Mouse (Mus musculus) heart, embryonic 15.5 days (tissue): ENCODE measurements at regions not wholly inside any gene's neighbourhood (a gene's known extent, or its start where the extent isn't known, plus 50 kb on each side); places are given as distances from the start of the nearest gene placed in this dataset.

Experiments used
- ATAC-seq: fragments of 200-750 bp; cut with Nextera tagmentation; replicated peaks from 2 replicates; pipeline ENCODE4 v1.8.0; 2017; ENCODE audit warnings: low read depth, moderate TSS enrichment; ENCODE audit not compliant: insufficient number of reproducible peaks, insufficient read depth, low FRiP score
- H3K27ac ChIP-seq: fragments of 300-500 bp; sonication (generic); 2 replicates; pipeline ENCODE4 v1.5.1; 2015; ENCODE audit warnings: mild to moderate bottlenecking, inconsistent platforms
- H3K27me3 ChIP-seq: fragments of 300-500 bp; sonication (generic); 2 replicates; pipeline ENCODE4 v1.6.1; 2015; ENCODE audit warnings: inconsistent platforms
- H3K36me3 ChIP-seq: fragments of 300-500 bp; sonication (generic); 2 replicates; pipeline ENCODE4 v1.6.1; 2015; ENCODE audit warnings: mild to moderate bottlenecking, inconsistent platforms
- H3K4me1 ChIP-seq: fragments of 300-500 bp; sonication (generic); replicated peaks from 2 replicates; pipeline ENCODE4 v1.6.1; 2015; ENCODE audit warnings: inconsistent platforms
- H3K4me2 ChIP-seq: fragments of 300-500 bp; sonication (generic); 2 replicates; pipeline ENCODE4 v1.6.1; 2015; ENCODE audit warnings: inconsistent platforms, mild to moderate bottlenecking, moderate library complexity
- H3K4me3 ChIP-seq: fragments of 300-500 bp; sonication (generic); 2 replicates; pipeline ENCODE4 v1.5.1; 2015; ENCODE audit warnings: mild to moderate bottlenecking, inconsistent platforms
- H3K9ac ChIP-seq: fragments of 300-500 bp; sonication (generic); 2 replicates; pipeline ENCODE4 v1.6.1; 2015; ENCODE audit warnings: mild to moderate bottlenecking, inconsistent platforms
- H3K9me3 ChIP-seq: fragments of 300-500 bp; sonication (generic); replicated peaks from 2 replicates; pipeline ENCODE4 v1.6.1; 2016; ENCODE audit warnings: inconsistent platforms
- WGBS: fragments of 180-500 bp; shearing (Covaris S2); methylation state at CpG from one replicate; pipeline ENCODE4 v1.1.7; 2015; ENCODE audit warnings: mixed read lengths; 5-methylcytosine and 5-hydroxymethylcytosine counted together

- H3K4me2 ChIP-seq: no peak overlapping the region
- H3K36me3 ChIP-seq: no peaks in the 10 kb centered on the region
- WGBS: 70% methylated on average over 1 of the region's 1 CpGs
- no peak overlapping the region for H3K4me3 ChIP-seq
- no peaks in the 10 kb centered on the region for H3K27me3 ChIP-seq
- H3K27ac ChIP-seq: no peak overlapping the region
- H3K4me1 ChIP-seq: no peaks in the 10 kb centered on the region
- no peak for ATAC-seq
- no peaks in the 10 kb centered on the region for H3K9me3 ChIP-seq
- no peak overlapping the region for H3K9ac ChIP-seq
Measured at GRCm38 (mm10) chr6:110120406-110120805, 525.0 kb upstream of the Grm7 start.

- Histone ChIP-seq H3K36me3 (no peaks in the 10 kb centered on the region), H3K4me3 (no peak overlapping the region), H3K27me3 (no peaks in the 10 kb centered on the region), H3K4me1 (0 out of 2 replicates have a peak, but pooled peaks cover 2% of the 10 kb centered on the region), H3K9me3 (no peaks in the 10 kb centered on the region), H3K27ac (no peak overlapping the region), H3K9ac (no peak overlapping the region), H3K4me2 (no peak overlapping the region)
- 77% methylated on average over 3 of the region's 3 CpGs for WGBS
- no peak for ATAC-seq
Measured at GRCm38 (mm10) chr6:110132271-110132670, 513.1 kb upstream of the Grm7 start.

GRCm38 (mm10) chr6:110133587-110133986 is 511.8 kb upstream of the Grm7 start:
- no peak overlapping the region for H3K4me3 ChIP-seq
- ATAC-seq: no peak
- no peaks in the 10 kb centered on the region for H3K27me3 ChIP-seq
- H3K4me2 ChIP-seq: no peak overlapping the region
- 0 out of 2 replicates have a peak, but pooled peaks cover 2% of the 10 kb centered on the region for H3K4me1 ChIP-seq
- no peak overlapping the region for H3K27ac ChIP-seq
- no peaks in the 10 kb centered on the region for H3K36me3 ChIP-seq
- no peak overlapping the region for H3K9ac ChIP-seq
- 39% methylated on average over 1 of the region's 1 CpGs for WGBS
- no peaks in the 10 kb centered on the region for H3K9me3 ChIP-seq

GRCm38 (mm10) chr6:110137043-110137650 is 508.2 kb upstream of the Grm7 start:
- WGBS: 19% methylated on average over 7 of the region's 7 CpGs
- H3K4me2 ChIP-seq: no peak overlapping the region
- H3K27ac ChIP-seq: no peak overlapping the region
- no peaks in the 10 kb centered on the region for H3K9me3 ChIP-seq
- H3K4me3 ChIP-seq: no peak overlapping the region
- ATAC-seq: peak; percentile 60; the same call in 1 of the 2 replicates
- H3K27me3 ChIP-seq: no peaks in the 10 kb centered on the region
- no peak overlapping the region for H3K9ac ChIP-seq
- H3K36me3 ChIP-seq: no peaks in the 10 kb centered on the region
- H3K4me1 ChIP-seq: 0 out of 2 replicates have a peak, but pooled peaks cover 2% of the 10 kb centered on the region

GRCm38 (mm10) chr6:110139396-110139795 is 506.0 kb upstream of the Grm7 start:
- Histone ChIP-seq H3K27ac (no peak overlapping the region), H3K4me2 (no peak overlapping the region), H3K4me3 (no peak overlapping the region), H3K9me3 (no peaks in the 10 kb centered on the region), H3K36me3 (no peaks in the 10 kb centered on the region), H3K9ac (no peak overlapping the region), H3K27me3 (no peaks in the 10 kb centered on the region), H3K4me1 (0 out of 2 replicates have a peak, but pooled peaks cover 2% of the 10 kb centered on the region)
- ATAC-seq: no peak
- 41% methylated on average over 2 of the region's 2 CpGs for WGBS

- Histone ChIP-seq H3K4me3 (no peak overlapping the region), H3K36me3 (no peaks in the 10 kb centered on the region), H3K27me3 (no peaks in the 10 kb centered on the region), H3K4me2 (no peak overlapping the region), H3K27ac (no peak overlapping the region), H3K4me1 (no peaks in the 10 kb centered on the region), H3K9me3 (no peaks in the 10 kb centered on the region), H3K9ac (no peak overlapping the region)
- no peak for ATAC-seq
- 82% methylated on average over 2 of the region's 2 CpGs for WGBS
Measured at GRCm38 (mm10) chr6:110168539-110168938, 476.8 kb upstream of the Grm7 start.

GRCm38 (mm10) chr6:110205973-110206372 is 439.4 kb upstream of the Grm7 start:
- H3K4me1 ChIP-seq: no peaks in the 10 kb centered on the region
- no peak overlapping the region for H3K4me2 ChIP-seq
- no peak overlapping the region for H3K27ac ChIP-seq
- H3K9ac ChIP-seq: no peak overlapping the region
- H3K9me3 ChIP-seq: no peaks in the 10 kb centered on the region
- no peak overlapping the region for H3K4me3 ChIP-seq
- ATAC-seq: no peak
- 66% methylated on average over 2 of the region's 2 CpGs for WGBS
- no peaks in the 10 kb centered on the region for H3K36me3 ChIP-seq
- H3K27me3 ChIP-seq: no peaks in the 10 kb centered on the region

- WGBS: 83% methylated on average over 1 of the region's 1 CpGs
- H3K36me3 ChIP-seq: no peaks in the 10 kb centered on the region
- H3K27me3 ChIP-seq: no peaks in the 10 kb centered on the region
- no peaks in the 10 kb centered on the region for H3K4me1 ChIP-seq
- H3K9ac ChIP-seq: no peak overlapping the region
- H3K4me3 ChIP-seq: no peak overlapping the region
- H3K27ac ChIP-seq: no peak overlapping the region
- H3K9me3 ChIP-seq: no peaks in the 10 kb centered on the region
- H3K4me2 ChIP-seq: no peak overlapping the region
- no peak for ATAC-seq
Measured at GRCm38 (mm10) chr6:110208822-110209221, 436.6 kb upstream of the Grm7 start.

- Histone ChIP-seq H3K27ac (no peak overlapping the region), H3K27me3 (no peaks in the 10 kb centered on the region), H3K4me1 (no peaks in the 10 kb centered on the region), H3K9ac (no peak overlapping the region), H3K9me3 (no peaks in the 10 kb centered on the region), H3K4me2 (no peak overlapping the region), H3K36me3 (no peaks in the 10 kb centered on the region), H3K4me3 (no peak overlapping the region)
- no peak for ATAC-seq
- WGBS: 37% methylated on average over 1 of the region's 1 CpGs
Measured at GRCm38 (mm10) chr6:110247490-110247889, 397.9 kb upstream of the Grm7 start.

- Histone ChIP-seq H3K9me3 (no peaks in the 10 kb centered on the region), H3K27ac (no peak overlapping the region), H3K36me3 (no peaks in the 10 kb centered on the region), H3K27me3 (no peaks in the 10 kb centered on the region), H3K4me1 (no peaks in the 10 kb centered on the region), H3K9ac (no peak overlapping the region), H3K4me2 (no peak overlapping the region), H3K4me3 (no peak overlapping the region)
- WGBS: 71% methylated on average over 2 of the region's 2 CpGs
- ATAC-seq: no peak
Measured at GRCm38 (mm10) chr6:110296549-110296948, 348.8 kb upstream of the Grm7 start.
